Mouse (Mus musculus) liver, adult 2 months (tissue): ENCODE measurements around the gene Nkd1.

Experiments
- CTCF ChIP-seq: fragments of 200-500 bp; IDR thresholded peaks from 2 replicates; pipeline ENCODE4 v1.5.1; 2011; ENCODE audit warnings: low read depth, low read length, control low read depth
- POLR2A ChIP-seq: fragments of 200-500 bp; IDR thresholded peaks from 2 replicates; pipeline ENCODE4 v1.6.1; 2011; ENCODE audit warnings: low read length, control low read depth; ENCODE audit not compliant: insufficient read depth; ENCODE audit errors: extremely low read depth

DNA sequence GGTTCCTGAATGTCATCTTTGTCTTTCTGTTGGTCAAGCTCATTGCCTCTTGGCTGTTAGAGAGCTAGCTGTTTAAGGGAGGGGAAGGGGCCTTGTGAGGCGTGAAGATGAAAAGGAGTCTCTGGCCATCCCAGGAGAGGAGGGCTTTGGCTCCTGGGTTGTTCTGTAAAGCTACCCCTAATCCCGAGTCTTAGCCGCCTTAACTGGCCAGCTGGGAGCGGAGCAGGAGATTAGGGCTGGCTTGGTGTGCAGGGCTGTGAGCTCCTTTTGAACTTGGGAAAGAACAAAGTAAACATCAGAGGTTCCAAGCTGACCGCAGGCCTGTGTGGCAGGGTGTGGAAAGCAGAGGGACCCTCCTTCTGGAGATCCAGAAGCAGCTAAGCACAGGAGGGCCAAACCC, 53.8 kb downstream of the Nkd1 start:
- no peak for TF ChIP-seq CTCF
- no peak for TF ChIP-seq POLR2A
